Mouse (Mus musculus) lung, adult 2 months (tissue): Measurements from ENCODE around the gene Csf2rb2.

ENCODE experiments used
- CTCF ChIP-seq: fragments of 200-500 bp; IDR thresholded peaks from 2 replicates; pipeline ENCODE4 v1.5.1; 2011; ENCODE audit warnings: mild to moderate bottlenecking, low read length, control low read depth; ENCODE audit not compliant: insufficient read depth
- POLR2A ChIP-seq: fragments of 200-500 bp; IDR thresholded peaks from 2 replicates; pipeline ENCODE4 v1.6.1; 2011; ENCODE audit warnings: low read depth, mild to moderate bottlenecking, control low read depth, low read length, borderline replicate concordance; ENCODE audit errors: extremely low read depth

GRCm38 (mm10) chr15:78298558-78298957 lies 7.0 kb downstream of the Csf2rb2 start:
- TF ChIP-seq POLR2A (no peak), CTCF (no peak)
